Mouse (Mus musculus) limb, embryonic 10.5 days (tissue): ENCODE data around the gene B9d2. TPM values are rescaled to one million over a fixed set of nuclear protein-coding genes. Genes with fewer than 3 reads are reported as not detected.

Experiments used
- DNase-seq: peaks from one replicate; pipeline ENCODE4 v3.0.0-alpha.2; 2017; ENCODE audit warnings: low spot score
- H3K27ac ChIP-seq: fragments of 300-500 bp; sonication (generic); 2 replicates; pipeline ENCODE4 v1.5.1; 2016; ENCODE audit warnings: mild to moderate bottlenecking
- H3K27me3 ChIP-seq: fragments of 300-500 bp; sonication (generic); 2 replicates; pipeline ENCODE4 v1.6.1; 2016; ENCODE audit warnings: low read depth, mild to moderate bottlenecking; ENCODE audit not compliant: poor library complexity, severe bottlenecking
- H3K36me3 ChIP-seq: fragments of 300-500 bp; sonication (generic); 2 replicates; pipeline ENCODE4 v1.6.1; 2016; ENCODE audit warnings: mild to moderate bottlenecking, moderate library complexity
- H3K4me1 ChIP-seq: fragments of 300-500 bp; sonication (generic); 2 replicates; pipeline ENCODE4 v1.6.1; 2016
- H3K4me3 ChIP-seq: fragments of 300-500 bp; sonication (generic); 2 replicates; pipeline ENCODE4 v1.5.1; 2016; ENCODE audit warnings: mild to moderate bottlenecking, moderate library complexity
- H3K9me3 ChIP-seq: fragments of 300-500 bp; sonication (generic); replicated peaks from 2 replicates; pipeline ENCODE4 v1.6.1; 2016; ENCODE audit warnings: mild to moderate bottlenecking
- WGBS: fragments of 180-500 bp; shearing (Covaris S2); methylation state at CpG from one replicate; pipeline ENCODE4 v1.1.7; 2016; 5-methylcytosine and 5-hydroxymethylcytosine counted together
- polyA plus RNA-seq: library from polyadenylated mRNA; unstranded; fragments of >200 nt; fragmentation: Nextera tagmentation; extraction: Ambion mirVana; gene quantifications from 2 replicates; pipeline ENCODE4 v1.2.1, GENCODE M21; 2016

B9d2 gene
- polyA plus RNA-seq, 1 experiment from 2014 or later = 37.7 TPM

DNA sequence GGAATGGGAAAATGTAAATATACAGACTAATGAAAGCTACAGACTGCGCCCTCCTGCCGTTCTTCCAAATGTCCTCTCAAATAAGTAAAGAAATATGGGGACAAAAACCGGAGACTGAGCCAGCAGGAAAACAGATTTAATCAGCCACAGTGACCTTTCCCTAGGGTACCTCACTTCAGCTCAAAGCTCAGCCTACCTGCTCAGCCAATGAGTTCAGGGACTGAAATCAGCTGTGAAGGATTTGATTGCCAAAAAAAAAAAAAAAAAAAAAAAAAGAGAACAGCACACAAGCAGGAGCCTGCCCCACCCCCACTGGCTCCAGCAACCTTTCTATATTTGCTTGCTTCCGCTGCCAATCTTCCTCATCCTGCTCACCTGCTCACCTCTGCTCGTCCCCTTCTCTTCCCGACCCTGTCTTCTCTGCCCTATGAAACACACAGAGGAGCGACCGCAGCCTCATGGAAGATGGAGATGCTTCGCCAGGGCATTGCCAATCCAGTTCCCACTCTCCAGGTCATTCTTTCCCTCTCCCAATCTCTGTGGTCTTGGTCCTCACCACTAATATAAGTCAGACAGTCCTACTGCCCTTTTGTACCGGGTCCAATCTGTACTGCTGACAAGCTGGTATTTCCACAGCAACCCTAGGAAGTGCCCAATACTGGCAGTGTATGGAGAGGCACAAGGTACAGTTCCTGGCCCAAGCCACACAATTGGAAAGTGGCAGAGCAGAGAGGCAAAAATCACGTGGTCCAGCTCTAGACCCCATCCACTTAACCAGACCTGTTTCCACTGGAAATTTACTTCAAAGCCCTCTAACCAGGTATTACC is 24.8 kb upstream of the B9d2 start:
- WGBS = 82% methylated on average over 11 of the region's 11 CpGs

DNA sequence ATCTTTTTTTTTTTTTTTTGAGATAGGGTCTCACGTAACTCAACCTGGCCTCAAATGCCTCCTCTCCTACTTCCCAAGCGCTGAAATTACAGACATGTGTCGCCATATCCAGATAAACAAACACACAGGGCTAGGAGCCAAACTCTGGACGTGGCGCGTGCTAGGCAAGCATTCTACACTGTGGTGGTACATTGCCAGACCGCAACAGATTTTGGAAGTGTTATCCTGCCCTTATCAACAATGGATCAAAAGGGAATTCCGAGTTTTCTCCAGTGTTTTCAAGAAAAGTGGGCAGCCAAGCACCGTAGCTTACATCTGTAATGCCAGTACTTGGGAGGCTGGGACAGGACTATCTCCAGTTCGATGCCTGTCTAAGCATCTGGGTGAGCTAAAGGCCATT is 22.8 kb upstream of the B9d2 start:
- DNase-seq = no peak
- H3K27ac ChIP-seq = no peak overlapping the region
- H3K9me3 ChIP-seq = no peaks in the 10 kb centered on the region
- 43% methylated on average over 10 of the region's 10 CpGs for WGBS
- peak overlapping the region; percentile 68 for H3K4me3 ChIP-seq
- no peaks in the 10 kb centered on the region for H3K27me3 ChIP-seq
- H3K4me1 ChIP-seq = peaks cover 21% of the 10 kb centered on the region
- peaks cover 20% of the 10 kb centered on the region for H3K36me3 ChIP-seq

More for the DNA sequence above, 24.8 kb upstream of the B9d2 start:
- no peak for DNase-seq
- Histone ChIP-seq H3K27me3 (no peaks in the 10 kb centered on the region), H3K36me3 (peaks cover under 1% of the 10 kb centered on the region; the same call in 1 of the 2 replicates), H3K9me3 (no peaks in the 10 kb centered on the region), H3K27ac (no peak overlapping the region), H3K4me1 (peaks cover 21% of the 10 kb centered on the region), H3K4me3 (no peak overlapping the region)

DNA sequence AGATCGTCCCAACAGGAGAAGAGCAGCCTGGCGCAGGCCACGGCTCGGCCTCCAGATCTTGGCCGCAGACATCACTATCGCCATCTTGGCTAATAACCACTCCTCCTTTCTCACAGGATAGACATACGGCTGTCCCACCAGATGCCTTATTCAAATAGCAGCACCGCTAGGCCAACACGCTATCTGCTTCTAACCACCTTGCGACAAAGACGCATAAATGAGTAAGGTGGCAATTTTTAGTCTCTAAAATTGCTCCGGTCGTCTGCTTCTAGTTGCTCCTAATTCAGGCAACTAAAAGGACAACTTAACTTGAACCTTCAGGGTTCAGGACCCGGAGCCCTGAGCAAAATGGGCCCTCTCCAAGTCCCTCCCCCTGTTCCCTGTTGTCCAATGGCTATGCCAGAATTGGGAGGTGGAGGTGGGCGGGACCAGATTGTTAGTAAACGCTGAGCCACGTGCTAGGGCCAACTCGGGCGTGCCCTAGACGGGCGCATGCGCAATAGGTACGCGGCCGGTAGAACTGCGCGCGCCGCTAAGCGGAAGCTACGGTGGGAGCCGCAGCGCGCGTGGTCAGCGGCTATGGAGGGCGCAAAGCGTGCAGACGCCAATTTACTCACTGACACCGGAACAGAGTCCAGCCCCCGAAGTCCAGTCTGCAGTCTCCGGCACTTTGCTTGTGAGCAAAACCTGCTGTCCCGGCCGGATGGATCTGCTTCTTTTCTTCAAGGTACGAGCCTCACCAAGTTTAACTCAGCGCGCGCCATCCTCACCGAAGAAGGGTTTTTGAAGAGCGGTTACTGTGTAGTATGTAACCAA is 21.7 kb upstream of the B9d2 start, which contains the start of the genes Bckdha and Exosc5:
Gene Bckdha, minus strand, starts transcription at position 325 of the 816 bp plus-strand sequence.
Gene Exosc5, plus strand, starts transcription at position 508 of the 816 bp plus-strand sequence.
- Histone ChIP-seq H3K9me3 (no peaks in the 10 kb centered on the region), H3K4me1 (peaks cover 21% of the 10 kb centered on the region), H3K27ac (peak within 1 kb of the TSS; percentile 95), H3K27me3 (no peaks in the 10 kb centered on the region), H3K36me3 (peaks cover 30% of the 10 kb centered on the region), H3K4me3 (peak within 1 kb of the TSS; percentile 68)
- DNase-seq = peak; percentile 98
- under 1% methylated on average over 50 of the region's 50 CpGs for WGBS

DNA sequence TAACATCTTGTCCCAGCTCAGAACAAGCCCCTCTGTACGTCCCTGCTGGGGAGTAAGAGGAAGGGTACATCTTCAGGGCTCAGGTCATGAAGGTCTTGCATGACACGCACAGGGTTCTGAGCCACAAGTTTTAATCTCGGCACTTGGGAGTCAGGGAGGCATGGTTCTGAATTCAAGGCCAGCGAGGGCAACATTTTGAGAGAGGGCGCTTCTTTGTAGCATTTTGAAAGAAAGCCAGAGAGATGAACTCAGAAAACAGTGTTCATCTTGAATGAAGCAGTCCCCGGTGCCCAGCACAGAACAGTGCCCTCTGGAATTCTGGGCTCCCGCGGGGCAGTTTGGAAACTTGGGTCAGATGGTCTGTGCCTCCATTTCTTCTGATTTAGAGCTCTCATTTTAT is 14.2 kb upstream of the B9d2 start:
- DNase-seq = no peak
- Histone ChIP-seq H3K27me3 (no peaks in the 10 kb centered on the region), H3K4me1 (no peaks in the 10 kb centered on the region), H3K4me3 (no peak overlapping the region), H3K27ac (no peak overlapping the region), H3K36me3 (peaks cover 83% of the 10 kb centered on the region), H3K9me3 (no peaks in the 10 kb centered on the region)
- 92% methylated on average over 8 of the region's 8 CpGs for WGBS

DNA sequence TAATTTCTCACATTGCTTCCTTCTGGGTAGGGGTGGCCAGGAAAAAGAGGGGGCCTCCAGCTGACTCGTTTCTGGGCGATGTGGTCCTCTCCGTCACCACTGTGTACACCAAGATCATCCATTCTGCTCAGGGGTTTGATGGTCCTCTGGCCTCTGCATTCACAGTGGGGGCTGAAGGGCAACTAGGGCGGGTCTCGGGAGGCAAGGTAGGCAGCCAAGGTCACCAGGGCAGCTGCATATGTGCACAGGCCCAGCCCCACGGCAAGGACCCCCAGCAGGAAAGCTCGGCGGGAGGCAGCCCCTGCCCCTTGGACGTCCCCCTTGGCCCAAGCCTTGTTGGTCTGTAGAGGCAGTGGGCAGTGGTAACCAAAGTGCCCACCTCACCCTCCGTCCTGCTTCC is 11.4 kb upstream of the B9d2 start:
- WGBS = 88% methylated on average over 10 of the region's 10 CpGs
- DNase-seq = no peak
- H3K27ac ChIP-seq = no peak overlapping the region
- H3K27me3 ChIP-seq = peaks cover 14% of the 10 kb centered on the region
- H3K9me3 ChIP-seq = no peaks in the 10 kb centered on the region
- H3K36me3 ChIP-seq = peaks cover 56% of the 10 kb centered on the region
- no peak overlapping the region for H3K4me3 ChIP-seq
- H3K4me1 ChIP-seq = no peaks in the 10 kb centered on the region

DNA sequence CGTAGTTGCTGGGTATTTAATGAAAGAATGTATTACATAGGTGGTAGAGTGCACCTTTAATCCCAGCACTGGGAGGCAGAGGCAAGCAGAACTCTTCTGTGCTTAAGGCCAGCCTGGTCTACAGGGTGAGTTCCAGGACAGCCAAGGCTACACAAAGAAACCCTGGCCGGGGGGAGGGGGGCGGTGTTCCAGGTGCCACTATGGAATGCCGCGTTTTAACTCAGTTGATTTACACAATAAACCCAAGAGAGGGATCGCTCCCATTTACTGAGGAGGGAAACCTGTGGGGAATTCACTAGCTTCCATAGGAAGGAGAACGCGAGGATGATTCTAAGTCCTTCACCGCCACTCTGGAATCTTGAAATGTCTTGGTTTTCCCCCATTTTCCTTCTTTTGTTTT is 10.9 kb upstream of the B9d2 start:
- DNase-seq = no peak
- 76% methylated on average over 9 of the region's 9 CpGs for WGBS

DNA sequence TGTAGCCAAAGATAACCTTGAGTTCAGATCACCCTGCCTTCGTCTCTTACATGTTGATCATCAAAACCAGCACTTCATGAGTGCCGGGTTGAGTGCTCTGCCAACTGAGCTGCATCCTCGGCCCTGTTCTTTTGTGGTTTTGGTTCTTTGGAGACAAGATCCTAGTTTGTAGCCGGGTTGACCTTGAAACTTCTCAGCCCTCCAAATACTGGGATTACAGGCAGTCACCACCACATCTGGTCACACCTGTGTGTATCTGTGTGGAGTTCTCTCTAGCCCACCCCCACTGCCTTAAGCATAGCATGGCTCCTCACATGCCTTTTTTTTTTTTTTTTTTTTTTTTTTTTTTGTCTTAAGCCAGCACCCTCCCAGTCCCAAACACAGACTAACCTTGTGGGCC is 10.5 kb upstream of the B9d2 start:
- 90% methylated on average over 4 of the region's 4 CpGs for WGBS
- Histone ChIP-seq H3K27ac (no peak overlapping the region), H3K36me3 (peaks cover 47% of the 10 kb centered on the region), H3K27me3 (peaks cover 23% of the 10 kb centered on the region), H3K4me1 (peaks cover 7% of the 10 kb centered on the region), H3K4me3 (no peak overlapping the region), H3K9me3 (no peaks in the 10 kb centered on the region)
- DNase-seq = no peak

More for the DNA sequence above, 10.9 kb upstream of the B9d2 start:
- H3K36me3 ChIP-seq = peaks cover 51% of the 10 kb centered on the region
- no peak overlapping the region for H3K27ac ChIP-seq
- H3K27me3 ChIP-seq = peaks cover 18% of the 10 kb centered on the region
- no peaks in the 10 kb centered on the region for H3K9me3 ChIP-seq
- H3K4me1 ChIP-seq = peaks cover 2% of the 10 kb centered on the region
- H3K4me3 ChIP-seq = no peak overlapping the region

DNA sequence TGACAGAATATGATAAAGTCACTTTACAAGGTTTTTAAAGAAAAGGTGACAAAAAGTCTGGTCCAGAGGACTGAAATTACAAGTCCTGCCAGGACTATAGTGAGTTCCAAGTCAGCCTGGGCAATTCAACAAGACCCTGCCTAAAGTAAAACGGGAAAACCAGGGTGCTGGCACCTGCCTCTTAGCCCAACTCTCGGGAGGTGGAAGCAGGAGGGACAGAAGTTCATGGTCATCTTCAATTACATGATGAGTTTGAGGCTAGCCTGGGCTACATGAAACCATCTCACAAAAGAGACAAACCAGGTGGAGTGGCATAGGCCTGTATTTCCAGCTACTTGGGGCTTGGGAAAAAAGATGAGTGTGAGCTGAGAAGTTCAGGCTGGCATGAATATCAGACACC is 8.9 kb upstream of the B9d2 start:
- H3K27me3 ChIP-seq = peaks cover 39% of the 10 kb centered on the region
- no peak overlapping the region for H3K27ac ChIP-seq
- H3K36me3 ChIP-seq = peaks cover 31% of the 10 kb centered on the region
- peaks cover 7% of the 10 kb centered on the region for H3K4me1 ChIP-seq
- H3K4me3 ChIP-seq = no peak overlapping the region
- 80% methylated on average over 2 of the region's 2 CpGs for WGBS
- H3K9me3 ChIP-seq = no peaks in the 10 kb centered on the region
- no peak for DNase-seq

DNA sequence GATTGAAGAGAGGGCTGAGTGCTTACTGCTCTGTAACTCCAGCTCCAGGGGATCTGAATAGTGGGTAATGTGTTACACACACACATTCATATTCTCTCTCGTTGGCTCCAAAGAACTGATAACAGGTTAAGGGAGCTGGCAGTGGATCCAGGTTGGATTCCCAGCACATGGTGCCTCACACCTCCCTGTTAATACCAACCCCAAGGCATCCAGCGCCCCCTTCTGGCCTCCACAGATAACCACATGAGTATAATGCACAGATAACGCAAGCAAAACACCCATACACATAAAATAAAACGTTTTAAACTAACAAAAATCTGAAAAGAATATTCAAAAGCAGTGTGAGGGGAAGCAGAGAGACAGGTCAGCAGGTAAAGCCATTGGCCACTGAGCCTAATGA is 8.1 kb upstream of the B9d2 start:
- H3K4me3 ChIP-seq = no peak overlapping the region
- WGBS = 50% methylated on average over 4 of the region's 4 CpGs
- H3K4me1 ChIP-seq = peaks cover 7% of the 10 kb centered on the region
- no peak overlapping the region for H3K27ac ChIP-seq
- no peaks in the 10 kb centered on the region for H3K9me3 ChIP-seq
- H3K36me3 ChIP-seq = peaks cover 23% of the 10 kb centered on the region
- peaks cover 43% of the 10 kb centered on the region for H3K27me3 ChIP-seq
- DNase-seq = no peak

DNA sequence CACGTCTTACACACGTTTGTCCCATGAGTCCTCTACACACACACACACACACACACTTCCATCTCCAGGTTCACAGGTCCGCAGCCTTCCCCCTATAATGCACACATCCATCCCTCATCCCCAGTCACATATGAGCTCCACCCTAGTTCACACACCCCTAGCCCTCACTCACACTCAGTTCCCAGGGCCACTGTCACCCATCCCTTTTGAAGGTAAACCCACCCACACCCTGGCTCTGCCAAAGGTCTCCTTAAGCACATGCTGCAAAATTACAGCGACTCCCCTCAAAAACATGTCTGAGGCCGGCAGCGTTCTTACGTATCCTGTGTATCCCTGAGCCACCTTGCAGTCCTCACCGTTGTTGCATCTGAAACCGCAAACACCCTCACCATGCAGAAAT is 6.3 kb upstream of the B9d2 start:
- Histone ChIP-seq H3K4me3 (peak overlapping the region; percentile 45), H3K4me1 (peaks cover 7% of the 10 kb centered on the region), H3K9me3 (no peaks in the 10 kb centered on the region), H3K27me3 (peaks cover 56% of the 10 kb centered on the region), H3K27ac (no peak overlapping the region), H3K36me3 (peaks cover 5% of the 10 kb centered on the region)
- no peak for DNase-seq
- WGBS = 28% methylated on average over 9 of the region's 9 CpGs

DNA sequence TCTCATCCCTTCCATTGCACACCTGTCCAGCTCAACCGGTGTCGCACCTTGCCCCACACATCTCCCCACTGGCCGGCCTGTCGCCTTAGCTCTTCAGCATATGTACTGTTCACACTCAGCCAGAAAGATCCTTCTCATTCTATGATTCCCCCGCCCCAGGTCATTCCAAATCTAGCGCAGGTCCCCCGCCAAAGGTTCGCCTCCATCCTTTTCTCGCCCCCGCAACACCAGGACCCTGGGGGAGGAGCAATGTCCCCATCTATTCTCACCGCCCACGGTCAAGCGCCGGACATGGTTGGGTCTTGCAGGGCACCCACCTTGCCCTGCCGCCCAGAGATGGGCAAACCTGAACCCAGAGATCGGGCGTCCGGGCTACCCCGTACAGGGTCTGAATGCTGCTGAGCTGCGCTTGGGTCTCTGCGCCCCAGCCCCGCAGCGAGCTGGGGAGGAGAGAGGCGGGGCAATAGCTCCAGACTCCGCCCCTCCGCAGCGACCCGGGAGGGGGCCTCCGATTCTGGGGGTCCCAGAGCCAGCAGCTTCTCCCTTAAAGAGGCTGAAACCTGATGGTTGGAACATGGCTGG is 5.8 kb upstream of the B9d2 start, which contains the start of gene Tmem91:
Gene Tmem91, minus strand, starts transcription at position 448 of the 582 bp plus-strand sequence.
- Histone ChIP-seq H3K4me3 (peak within 1 kb of the TSS; percentile 45), H3K9me3 (no peaks in the 10 kb centered on the region), H3K4me1 (peaks cover 8% of the 10 kb centered on the region), H3K27me3 (peaks cover 60% of the 10 kb centered on the region), H3K36me3 (no peaks in the 10 kb centered on the region), H3K27ac (no peak within 1 kb of the TSS)
- 3% methylated on average over 29 of the region's 29 CpGs for WGBS
- DNase-seq = peak; percentile 40

DNA sequence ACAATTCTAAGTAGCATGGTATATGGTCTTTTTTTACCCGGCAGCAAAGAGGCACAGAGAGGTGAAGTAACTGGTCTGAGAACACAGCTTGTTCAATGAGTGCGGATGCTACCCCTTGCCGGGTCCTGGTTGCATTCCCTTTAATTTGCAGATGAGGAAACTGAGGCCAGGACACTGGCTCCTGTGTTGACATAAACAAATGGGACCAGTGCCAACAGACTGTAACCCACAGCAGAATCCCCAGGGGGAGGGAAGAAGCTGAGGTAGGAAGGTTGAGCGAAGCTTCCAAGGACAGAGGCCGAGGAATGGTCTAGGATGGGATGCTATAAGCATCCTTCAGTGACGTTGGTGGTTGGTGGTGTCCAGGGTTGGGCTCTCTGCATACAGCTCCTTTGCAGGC is 5.2 kb upstream of the B9d2 start:
- Histone ChIP-seq H3K27me3 (peaks cover 60% of the 10 kb centered on the region), H3K4me1 (peaks cover 14% of the 10 kb centered on the region), H3K4me3 (peak overlapping the region; percentile 45; the same call in 1 of the 2 replicates), H3K36me3 (no peaks in the 10 kb centered on the region), H3K27ac (no peak overlapping the region), H3K9me3 (no peaks in the 10 kb centered on the region)
- no peak for DNase-seq
- WGBS = 44% methylated on average over 6 of the region's 6 CpGs
